Mouse (Mus musculus): ENCODE measurements around the gene Ndrg2. TPM values are rescaled to one million over a fixed set of nuclear protein-coding genes. Genes with fewer than 3 reads are reported as not detected.

Gene Ndrg2
- polyA plus RNA-seq, 1 experiment from 2014 or later: 9.0 TPM

- Histone ChIP-seq H3K4me1 (peaks cover 8% of the 10 kb centered on the region), H3K36me3 (replicated peaks) (no peaks in the 10 kb centered on the region), H3K27me3 (ENCODE audit: poor library complexity, severe bottlenecking) (no peaks in the 10 kb centered on the region), H3K9me3 (no peaks in the 10 kb centered on the region), H3K27ac (no peak overlapping the region), H3K4me3 (no peak overlapping the region)
- DNase-seq (ENCODE audit: extremely low spot score, low spot score): no peak
- 78% methylated on average over 7 of the region's 7 CpGs for WGBS
Measured at GRCm38 (mm10) chr14:51904706-51905105, 9.3 kb downstream of the Ndrg2 start.

- WGBS: 90% methylated on average over 9 of the region's 9 CpGs
- Histone ChIP-seq H3K4me1 (peaks cover 8% of the 10 kb centered on the region), H3K27me3 (ENCODE audit: poor library complexity, severe bottlenecking) (no peaks in the 10 kb centered on the region), H3K4me3 (no peak overlapping the region), H3K36me3 (replicated peaks) (no peaks in the 10 kb centered on the region), H3K27ac (no peak overlapping the region), H3K9me3 (no peaks in the 10 kb centered on the region)
- DNase-seq (ENCODE audit: extremely low spot score, low spot score): no peak
Measured at GRCm38 (mm10) chr14:51903782-51904181, 10.2 kb downstream of the Ndrg2 start.

DNA sequence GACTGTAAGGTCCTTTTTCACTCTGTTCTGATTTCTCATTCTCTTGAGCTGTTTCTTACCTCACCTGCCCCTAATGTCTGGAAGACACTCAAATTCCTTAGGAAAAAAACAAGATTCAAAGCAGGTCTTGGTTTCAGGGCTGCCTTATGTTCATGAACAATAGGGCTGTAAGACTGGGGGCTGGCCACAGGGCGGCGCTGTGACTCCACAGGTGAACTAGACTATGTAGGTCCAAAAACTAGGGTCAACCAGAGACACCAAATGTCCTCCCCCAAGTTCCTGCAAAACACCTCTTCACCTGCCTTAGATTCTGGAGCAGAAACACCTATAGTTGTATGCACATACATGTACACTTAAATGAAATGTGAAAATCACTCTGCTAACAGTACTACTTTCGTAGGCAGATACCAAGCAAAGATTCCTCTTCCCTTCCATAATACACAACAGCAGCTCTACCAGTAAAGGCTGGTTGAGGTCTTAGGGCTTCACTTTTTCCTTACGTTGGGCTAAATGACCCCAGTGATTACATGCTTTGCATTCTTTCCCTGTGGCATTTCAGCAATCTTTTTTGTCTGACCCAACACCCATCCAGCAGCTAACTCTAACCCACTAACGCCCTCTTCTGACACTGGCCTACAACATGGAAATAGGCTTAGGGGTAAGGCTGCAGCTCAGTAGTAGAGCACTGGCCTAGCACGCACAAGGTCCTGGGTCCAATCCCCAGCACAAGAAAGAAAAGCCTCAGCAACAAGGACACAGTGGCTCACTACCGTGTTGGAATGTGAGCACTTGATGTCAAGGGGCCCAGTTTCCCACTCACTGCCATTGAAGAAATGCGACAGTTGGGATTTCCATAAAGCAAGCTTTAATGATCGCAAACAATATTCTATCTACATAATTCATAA is 10.9 kb downstream of the Ndrg2 start:
- Histone ChIP-seq H3K27me3 (ENCODE audit: poor library complexity, severe bottlenecking) (no peaks in the 10 kb centered on the region), H3K4me3 (no peak overlapping the region), H3K36me3 (replicated peaks) (no peaks in the 10 kb centered on the region), H3K4me1 (peaks cover 8% of the 10 kb centered on the region), H3K9me3 (no peaks in the 10 kb centered on the region), H3K27ac (no peak overlapping the region)
- DNase-seq (ENCODE audit: extremely low spot score, low spot score): peak; percentile 73
- 63% methylated on average over 9 of the region's 9 CpGs for WGBS

GRCm38 (mm10) chr14:51899351-51899750 is 14.6 kb downstream of the Ndrg2 start:
- Histone ChIP-seq H3K27ac (no peak overlapping the region), H3K36me3 (replicated peaks) (0 out of 2 replicates have a peak, but pooled peaks cover 4% of the 10 kb centered on the region), H3K9me3 (no peaks in the 10 kb centered on the region), H3K27me3 (ENCODE audit: poor library complexity, severe bottlenecking) (no peaks in the 10 kb centered on the region), H3K4me3 (no peak overlapping the region), H3K4me1 (no peaks in the 10 kb centered on the region)
- no peak for DNase-seq (ENCODE audit: extremely low spot score, low spot score)
- 97% methylated on average over 1 of the region's 1 CpGs for WGBS

- Histone ChIP-seq H3K36me3 (replicated peaks) (peaks cover 15% of the 10 kb centered on the region), H3K27ac (no peak overlapping the region), H3K4me1 (peaks cover 11% of the 10 kb centered on the region; the same call in 1 of the 2 replicates), H3K27me3 (ENCODE audit: poor library complexity, severe bottlenecking) (no peaks in the 10 kb centered on the region), H3K4me3 (no peak overlapping the region), H3K9me3 (no peaks in the 10 kb centered on the region)
- 85% methylated on average over 8 of the region's 8 CpGs for WGBS
- no peak for DNase-seq (ENCODE audit: extremely low spot score, low spot score)
Measured at GRCm38 (mm10) chr14:51896539-51897170, 17.3 kb downstream of the Ndrg2 start.

DNA sequence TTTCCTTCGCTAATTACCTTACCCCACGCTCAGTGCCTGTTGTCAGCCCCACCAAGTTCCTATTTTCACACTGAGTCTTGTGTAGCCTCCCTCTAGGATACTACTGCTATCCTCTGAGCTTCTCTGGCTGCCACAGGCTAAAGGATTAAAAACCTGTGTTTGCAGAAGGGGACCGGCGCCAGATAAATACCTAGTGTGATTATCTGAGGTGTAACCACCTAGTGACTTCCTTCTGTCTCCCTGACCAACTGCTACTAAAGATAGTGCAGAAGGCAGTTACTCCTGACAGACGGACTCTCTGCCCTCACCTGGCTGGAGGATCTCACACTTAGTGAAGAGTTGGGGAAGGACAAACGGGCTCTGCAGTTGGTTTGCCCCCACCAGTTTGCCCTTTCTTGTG is 17.9 kb downstream of the Ndrg2 start:
- Histone ChIP-seq H3K4me3 (no peak overlapping the region), H3K4me1 (peaks cover 11% of the 10 kb centered on the region; the same call in 1 of the 2 replicates), H3K9me3 (no peaks in the 10 kb centered on the region), H3K27me3 (ENCODE audit: poor library complexity, severe bottlenecking) (no peaks in the 10 kb centered on the region), H3K27ac (no peak overlapping the region), H3K36me3 (replicated peaks) (peaks cover 22% of the 10 kb centered on the region)
- no peak for DNase-seq (ENCODE audit: extremely low spot score, low spot score)
- WGBS: 87% methylated on average over 6 of the region's 6 CpGs

GRCm38 (mm10) chr14:51895071-51895470 is 18.9 kb downstream of the Ndrg2 start:
- H3K27ac ChIP-seq: no peak overlapping the region
- 76% methylated on average over 14 of the region's 14 CpGs for WGBS
- H3K4me3 ChIP-seq: no peak overlapping the region
- peaks cover 31% of the 10 kb centered on the region for H3K36me3 ChIP-seq (replicated peaks)
- no peaks in the 10 kb centered on the region for H3K9me3 ChIP-seq
- no peaks in the 10 kb centered on the region for H3K27me3 ChIP-seq (ENCODE audit: poor library complexity, severe bottlenecking)
- H3K4me1 ChIP-seq: peaks cover 11% of the 10 kb centered on the region; the same call in 1 of the 2 replicates
- no peak for DNase-seq (ENCODE audit: extremely low spot score, low spot score)

DNA sequence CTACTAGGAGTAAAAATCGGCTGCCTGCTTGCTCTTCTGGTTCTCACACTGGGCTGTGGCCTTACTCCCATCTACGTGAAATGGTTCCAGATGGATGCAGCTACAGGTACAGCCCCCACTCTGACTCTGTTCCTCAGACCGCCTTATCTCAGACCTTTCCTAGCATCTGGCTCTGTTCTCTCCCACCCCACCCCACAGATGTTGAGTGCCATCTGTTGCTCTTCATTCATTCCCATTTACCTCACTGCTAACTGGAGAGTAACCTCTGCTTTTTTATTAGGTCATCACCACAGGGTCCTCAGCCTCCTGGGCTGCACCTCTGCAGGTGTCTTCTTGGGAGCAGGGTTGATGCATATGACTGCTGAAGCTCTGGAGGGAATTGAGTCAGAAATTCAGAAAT is 20.1 kb downstream of the Ndrg2 start:
- Histone ChIP-seq H3K27me3 (ENCODE audit: poor library complexity, severe bottlenecking) (no peaks in the 10 kb centered on the region), H3K4me3 (no peak overlapping the region), H3K4me1 (peaks cover 11% of the 10 kb centered on the region; the same call in 1 of the 2 replicates), H3K36me3 (replicated peaks) (peaks cover 44% of the 10 kb centered on the region), H3K9me3 (no peaks in the 10 kb centered on the region), H3K27ac (no peak overlapping the region)
- no peak for DNase-seq (ENCODE audit: extremely low spot score, low spot score)
- WGBS: 64% methylated on average over 3 of the region's 3 CpGs

- no peak for DNase-seq (ENCODE audit: extremely low spot score, low spot score)
- WGBS: 27% methylated on average over 10 of the region's 10 CpGs
- Histone ChIP-seq H3K9me3 (no peaks in the 10 kb centered on the region), H3K27ac (no peak overlapping the region), H3K4me3 (no peak overlapping the region), H3K27me3 (ENCODE audit: poor library complexity, severe bottlenecking) (no peaks in the 10 kb centered on the region), H3K4me1 (peaks cover 11% of the 10 kb centered on the region; the same call in 1 of the 2 replicates), H3K36me3 (replicated peaks) (peaks cover 49% of the 10 kb centered on the region)
Measured at GRCm38 (mm10) chr14:51893094-51893794, 20.7 kb downstream of the Ndrg2 start.

GRCm38 (mm10) chr14:51892191-51892939 is 21.6 kb downstream of the Ndrg2 start, which contains the start of gene Slc39a2:
TSS of gene Slc39a2 (plus strand) at chr14:51892889.
- Histone ChIP-seq H3K9me3 (no peaks in the 10 kb centered on the region), H3K4me3 (no peak within 1 kb of the TSS), H3K27me3 (ENCODE audit: poor library complexity, severe bottlenecking) (no peaks in the 10 kb centered on the region), H3K4me1 (peaks cover 11% of the 10 kb centered on the region; the same call in 1 of the 2 replicates), H3K27ac (no peak within 1 kb of the TSS), H3K36me3 (replicated peaks) (peaks cover 58% of the 10 kb centered on the region)
- no peak for DNase-seq (ENCODE audit: extremely low spot score, low spot score)
- WGBS: 93% methylated on average over 9 of the region's 9 CpGs

DNA sequence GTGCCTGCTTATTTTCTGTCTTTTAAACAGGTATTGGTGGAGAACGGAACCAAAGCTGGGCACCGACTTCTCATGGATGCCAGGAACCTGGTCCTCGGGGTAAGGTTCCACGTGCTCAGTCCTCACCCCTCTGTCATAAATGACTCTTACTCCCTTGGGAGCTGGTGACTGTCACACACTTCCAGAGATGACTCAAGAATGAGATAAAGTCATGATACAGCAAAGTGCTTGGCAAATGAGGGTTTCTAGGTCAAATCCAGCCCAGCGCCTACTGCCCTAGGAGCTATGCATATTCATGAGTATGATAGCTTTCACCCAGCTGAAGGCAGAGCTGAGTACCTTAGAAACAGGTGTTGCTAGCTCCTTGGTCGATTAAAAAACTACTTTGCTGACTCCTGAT is 24.1 kb downstream of the Ndrg2 start:
- Histone ChIP-seq H3K27ac (no peak overlapping the region), H3K9me3 (no peaks in the 10 kb centered on the region), H3K4me3 (no peak overlapping the region), H3K27me3 (ENCODE audit: poor library complexity, severe bottlenecking) (no peaks in the 10 kb centered on the region), H3K4me1 (peaks cover 30% of the 10 kb centered on the region), H3K36me3 (replicated peaks) (peaks cover 69% of the 10 kb centered on the region)
- 90% methylated on average over 6 of the region's 6 CpGs for WGBS
- no peak for DNase-seq (ENCODE audit: extremely low spot score, low spot score)

GRCm38 (mm10) chr14:51886051-51886450 is 27.9 kb downstream of the Ndrg2 start:
- peaks cover 51% of the 10 kb centered on the region for H3K36me3 ChIP-seq (replicated peaks)
- no peak for DNase-seq (ENCODE audit: extremely low spot score, low spot score)
- no peaks in the 10 kb centered on the region for H3K9me3 ChIP-seq
- peak overlapping the region; percentile 62 for H3K4me3 ChIP-seq
- H3K27me3 ChIP-seq (ENCODE audit: poor library complexity, severe bottlenecking): no peaks in the 10 kb centered on the region
- 46% methylated on average over 6 of the region's 6 CpGs for WGBS
- no peak overlapping the region for H3K27ac ChIP-seq
- H3K4me1 ChIP-seq: peaks cover 19% of the 10 kb centered on the region

Measured in forebrain, embryonic 10.5 days (tissue).